Mouse (Mus musculus): ENCODE data around the gene Cmbl. TPM values are rescaled to one million over a fixed set of nuclear protein-coding genes. Genes with fewer than 3 reads are reported as not detected.

Cmbl gene
- polyA plus RNA-seq, 1 experiment, result 86.8 TPM

DNA sequence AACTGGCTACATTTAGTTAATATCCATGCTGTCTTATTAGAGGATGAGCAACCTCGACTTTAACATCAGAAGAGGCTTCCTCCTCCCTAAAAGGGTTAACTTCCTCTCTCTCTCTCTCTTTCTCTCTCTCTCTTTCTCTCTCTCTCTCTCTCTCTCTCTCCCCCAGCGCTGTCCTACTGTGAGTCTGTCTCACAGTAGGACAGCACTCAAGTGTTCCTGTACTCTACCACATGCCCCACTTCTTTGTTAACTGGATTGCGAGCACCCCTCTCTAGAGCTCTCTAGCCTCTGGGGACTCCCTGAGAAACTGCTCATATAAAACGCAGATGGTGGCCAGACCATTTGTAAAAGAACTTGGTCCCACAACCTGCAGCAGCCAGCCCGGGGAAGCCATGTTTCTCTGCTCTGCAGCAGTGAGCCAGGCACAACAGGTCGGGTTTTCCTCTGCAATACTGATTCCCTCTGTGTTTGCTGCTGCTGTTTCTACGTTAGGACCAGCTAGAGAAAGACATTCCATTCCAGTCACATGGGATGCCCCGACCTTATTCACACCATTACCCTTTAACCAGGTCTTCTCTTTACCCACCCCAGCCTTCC lies 29.8 kb upstream of the Cmbl start:
- no peak overlapping the region for H3K27ac ChIP-seq (replicated peaks; ENCODE audit: low read depth, low read length)
- no peaks in the 10 kb centered on the region for H3K4me1 ChIP-seq (ENCODE audit: control insufficient read depth, insufficient read depth, insufficient read length, low read length)
- no peak overlapping the region for H3K4me3 ChIP-seq (ENCODE audit: insufficient read depth, low read depth, low read length)

DNA sequence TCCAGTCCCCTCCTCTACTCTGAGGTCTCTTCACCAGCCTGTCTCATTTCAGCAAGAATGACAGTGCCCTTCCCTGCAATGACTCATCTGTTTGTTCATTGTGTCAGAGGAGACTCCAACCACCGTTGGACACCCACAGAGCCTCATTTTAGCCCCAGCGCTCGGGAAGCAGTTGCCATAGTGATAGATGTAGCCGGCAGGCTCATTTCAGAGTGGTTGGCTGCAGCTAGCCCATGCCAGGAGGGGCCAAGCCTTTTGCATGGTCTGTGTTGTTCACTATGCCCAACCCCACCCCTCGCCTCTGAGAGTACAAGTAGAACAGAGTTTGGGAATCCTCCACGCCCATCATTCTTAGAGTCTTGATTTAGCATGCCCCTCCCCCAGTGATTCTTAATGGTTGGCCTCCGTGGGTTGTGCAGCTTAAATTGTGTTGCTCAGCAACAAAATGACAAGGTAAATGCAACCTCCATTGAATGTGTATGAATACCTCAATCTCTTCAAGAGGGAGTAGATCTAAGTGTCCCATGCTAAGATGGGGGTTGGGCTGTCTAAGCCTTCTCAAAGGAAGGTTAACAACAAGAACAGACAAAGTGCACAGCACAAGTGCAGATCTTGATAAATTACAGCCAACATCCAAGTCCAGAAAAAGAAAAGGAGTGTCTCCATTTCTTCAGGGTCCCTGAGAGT lies 29.0 kb upstream of the Cmbl start:
- Histone ChIP-seq H3K4me3 (ENCODE audit: insufficient read depth, low read depth, low read length) (no peak overlapping the region), H3K4me1 (ENCODE audit: control insufficient read depth, insufficient read depth, insufficient read length, low read length) (peaks cover 2% of the 10 kb centered on the region; the same call in 1 of the 2 replicates), H3K27ac (replicated peaks; ENCODE audit: low read depth, low read length) (no peak overlapping the region)

DNA sequence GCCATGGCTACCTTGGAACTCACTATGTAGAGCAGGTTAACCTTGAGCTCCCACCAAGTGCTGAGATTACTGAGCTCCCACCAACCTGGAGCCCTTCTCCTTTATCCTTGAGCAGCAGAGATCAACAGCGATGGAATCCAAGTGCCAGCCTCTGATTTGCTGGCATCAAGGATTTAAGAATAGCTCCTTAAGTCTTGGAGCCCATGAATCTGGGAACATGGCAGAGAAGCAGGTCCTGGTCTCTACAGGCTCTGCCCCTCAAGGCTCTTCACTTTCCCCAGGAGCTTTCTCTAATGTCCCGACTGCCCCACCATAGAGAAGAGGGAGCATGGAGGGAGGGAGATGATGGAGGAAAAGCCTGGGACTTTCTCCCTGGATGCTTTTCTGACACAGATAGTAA lies 27.5 kb upstream of the Cmbl start:
- no peak overlapping the region for H3K4me3 ChIP-seq (ENCODE audit: insufficient read depth, low read depth, low read length)
- peaks cover 2% of the 10 kb centered on the region; the same call in 1 of the 2 replicates for H3K4me1 ChIP-seq (ENCODE audit: control insufficient read depth, insufficient read depth, insufficient read length, low read length)
- H3K27ac ChIP-seq (replicated peaks; ENCODE audit: low read depth, low read length), result no peak overlapping the region

DNA sequence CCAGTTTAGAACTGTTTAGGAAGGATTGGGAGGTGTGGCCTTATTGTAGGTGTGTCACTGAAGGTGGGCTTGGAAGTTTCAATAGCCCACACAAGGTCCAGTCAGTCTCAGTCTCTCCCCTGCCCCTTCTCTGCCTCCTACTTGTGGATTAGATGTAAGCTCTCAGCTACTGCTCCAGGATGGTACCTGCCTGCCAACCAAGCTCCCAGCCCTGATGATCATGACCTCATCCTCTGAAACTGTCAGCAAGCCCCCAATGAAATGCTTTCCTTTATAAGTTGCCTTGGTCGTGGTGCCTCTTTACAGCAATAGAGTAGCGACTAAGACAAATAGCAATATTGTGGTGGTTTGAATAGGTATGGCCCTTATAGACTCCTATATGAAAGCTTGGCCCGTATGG lies 26.8 kb upstream of the Cmbl start:
- H3K27ac ChIP-seq (replicated peaks; ENCODE audit: low read depth, low read length), result no peak overlapping the region
- H3K4me1 ChIP-seq (ENCODE audit: control insufficient read depth, insufficient read depth, insufficient read length, low read length), result peaks cover 2% of the 10 kb centered on the region; the same call in 1 of the 2 replicates
- no peak overlapping the region for H3K4me3 ChIP-seq (ENCODE audit: insufficient read depth, low read depth, low read length)

DNA sequence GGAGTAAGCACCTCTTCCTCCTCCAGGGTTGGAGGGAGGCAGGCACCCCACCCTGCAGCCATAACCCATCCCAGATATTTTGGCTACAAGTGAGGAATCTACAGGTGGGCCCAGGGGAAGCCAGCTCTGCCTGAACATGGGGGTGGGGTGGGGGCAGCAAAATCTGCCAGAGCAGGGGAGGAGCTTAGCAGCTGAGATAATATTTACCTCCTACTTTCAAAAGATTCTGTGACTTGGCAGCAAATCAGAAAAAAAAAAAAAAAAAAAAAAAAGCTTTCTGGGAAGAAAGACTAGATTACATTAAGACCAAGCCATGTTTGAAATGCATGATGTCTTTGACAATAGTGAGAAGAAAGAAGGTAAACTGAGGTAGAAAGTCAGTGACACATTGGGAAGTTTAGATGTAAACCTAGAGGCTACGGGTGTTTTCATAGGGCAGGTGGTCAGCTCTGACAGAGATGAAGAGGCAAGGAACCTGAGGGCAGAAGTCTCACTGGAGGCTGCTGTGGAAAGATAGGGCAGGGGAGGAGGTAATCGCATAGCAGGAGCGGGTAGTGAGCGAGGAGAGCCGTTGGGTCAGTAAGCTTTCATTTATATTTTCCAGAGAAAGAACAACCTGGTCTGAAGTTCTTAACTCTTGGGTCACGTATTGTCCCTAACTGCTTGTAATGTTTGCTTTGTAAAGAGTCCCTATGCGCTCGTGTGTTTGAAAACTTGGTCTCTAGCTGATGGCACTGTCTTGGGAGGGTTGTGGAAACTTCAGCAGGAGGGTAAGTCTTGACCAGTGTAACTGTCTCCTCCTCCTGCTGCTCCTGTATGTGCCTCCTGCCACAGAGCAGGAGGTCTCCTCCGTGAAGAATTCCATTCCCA lies 25.3 kb upstream of the Cmbl start:
- Histone ChIP-seq H3K4me3 (ENCODE audit: insufficient read depth, low read depth, low read length) (no peak overlapping the region), H3K27ac (replicated peaks; ENCODE audit: low read depth, low read length) (no peak overlapping the region), H3K4me1 (ENCODE audit: control insufficient read depth, insufficient read depth, insufficient read length, low read length) (peaks cover 2% of the 10 kb centered on the region; the same call in 1 of the 2 replicates)

DNA sequence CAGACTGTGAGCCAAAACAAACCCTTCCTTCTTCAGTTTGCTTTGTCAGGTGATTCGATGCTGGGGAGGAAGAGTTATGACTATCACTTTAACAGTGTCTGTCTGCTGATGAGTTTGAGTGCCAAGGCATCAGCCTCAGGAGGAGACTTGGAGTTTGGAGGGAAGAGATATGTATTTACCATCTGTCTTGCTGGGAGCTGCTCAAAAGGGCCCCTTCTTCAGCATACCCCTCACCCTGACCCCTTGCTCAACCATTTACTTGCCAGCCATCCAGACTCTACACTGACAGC lies 24.7 kb upstream of the Cmbl start:
- Histone ChIP-seq H3K27ac (replicated peaks; ENCODE audit: low read depth, low read length) (no peak overlapping the region), H3K4me3 (ENCODE audit: insufficient read depth, low read depth, low read length) (no peak overlapping the region), H3K4me1 (ENCODE audit: control insufficient read depth, insufficient read depth, insufficient read length, low read length) (peaks cover 2% of the 10 kb centered on the region; the same call in 1 of the 2 replicates)

DNA sequence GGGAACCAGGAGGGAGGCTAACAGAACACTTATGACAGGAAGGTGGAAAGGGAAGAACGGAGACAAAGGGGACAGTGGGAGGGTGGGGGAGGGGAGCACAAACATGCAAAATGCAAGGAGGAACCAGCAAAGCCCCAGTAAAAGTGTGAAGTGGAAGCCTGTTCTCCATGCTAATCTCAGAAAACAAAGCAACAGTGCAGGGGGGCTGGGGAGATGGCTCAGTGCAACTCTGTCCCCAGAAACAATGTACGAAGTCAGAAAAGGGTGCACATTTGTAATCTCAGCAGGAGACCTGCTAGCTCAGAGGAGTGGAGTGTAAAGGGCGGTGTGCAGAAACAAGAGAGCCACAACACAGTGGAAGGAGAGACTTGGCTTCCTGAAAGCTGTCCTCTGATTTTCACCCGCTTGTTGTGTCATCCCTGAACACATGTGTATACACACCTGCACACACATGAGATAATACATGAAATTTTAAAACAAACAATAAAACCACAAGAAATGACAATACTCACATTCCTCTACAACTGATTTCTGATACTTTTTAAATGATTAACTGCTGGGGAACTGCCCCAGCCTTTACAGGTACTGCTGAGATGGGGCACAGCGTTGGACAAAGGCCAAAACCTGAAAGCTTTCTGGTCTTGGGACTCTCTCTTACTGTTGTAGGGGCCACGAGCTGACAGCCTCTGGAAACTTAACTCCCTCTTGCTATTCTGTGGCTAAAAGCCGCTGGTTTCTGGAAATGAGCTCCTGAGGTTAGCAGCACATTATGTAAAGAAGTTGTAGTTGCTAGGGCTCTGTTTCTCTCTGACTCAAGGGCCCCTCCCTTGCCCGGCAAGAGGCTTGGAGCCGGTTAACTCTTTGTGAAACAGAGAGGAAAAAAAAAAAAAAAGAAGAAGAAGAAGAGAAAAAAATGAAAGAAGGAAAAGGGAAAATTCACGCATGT lies 22.9 kb upstream of the Cmbl start:
- peaks cover 2% of the 10 kb centered on the region; the same call in 1 of the 2 replicates for H3K4me1 ChIP-seq (ENCODE audit: control insufficient read depth, insufficient read depth, insufficient read length, low read length)
- no peak overlapping the region for H3K27ac ChIP-seq (replicated peaks; ENCODE audit: low read depth, low read length)
- H3K4me3 ChIP-seq (ENCODE audit: insufficient read depth, low read depth, low read length), result no peak overlapping the region

DNA sequence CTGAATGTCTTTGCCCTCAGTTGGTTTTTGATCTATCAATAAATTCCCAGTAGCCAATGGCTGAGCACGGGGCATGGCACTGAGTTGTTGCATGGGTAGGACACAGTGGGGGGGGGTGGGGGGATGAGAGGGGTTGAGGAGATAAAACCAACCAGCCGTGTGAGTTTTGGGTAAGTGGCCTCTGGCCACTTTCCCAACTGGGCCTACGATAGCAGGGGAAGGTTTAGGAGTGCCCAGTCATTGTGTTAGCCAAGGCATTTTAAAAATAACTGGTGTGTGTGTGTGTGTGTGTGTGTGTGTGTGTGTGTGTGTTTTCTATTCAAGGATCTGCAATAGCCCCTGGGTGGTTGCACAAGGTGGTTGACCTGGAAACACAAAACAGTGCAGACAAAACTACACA lies 21.9 kb upstream of the Cmbl start:
- Histone ChIP-seq H3K4me3 (ENCODE audit: insufficient read depth, low read depth, low read length) (no peak overlapping the region), H3K27ac (replicated peaks; ENCODE audit: low read depth, low read length) (no peak overlapping the region), H3K4me1 (ENCODE audit: control insufficient read depth, insufficient read depth, insufficient read length, low read length) (peaks cover 2% of the 10 kb centered on the region; the same call in 1 of the 2 replicates)

DNA sequence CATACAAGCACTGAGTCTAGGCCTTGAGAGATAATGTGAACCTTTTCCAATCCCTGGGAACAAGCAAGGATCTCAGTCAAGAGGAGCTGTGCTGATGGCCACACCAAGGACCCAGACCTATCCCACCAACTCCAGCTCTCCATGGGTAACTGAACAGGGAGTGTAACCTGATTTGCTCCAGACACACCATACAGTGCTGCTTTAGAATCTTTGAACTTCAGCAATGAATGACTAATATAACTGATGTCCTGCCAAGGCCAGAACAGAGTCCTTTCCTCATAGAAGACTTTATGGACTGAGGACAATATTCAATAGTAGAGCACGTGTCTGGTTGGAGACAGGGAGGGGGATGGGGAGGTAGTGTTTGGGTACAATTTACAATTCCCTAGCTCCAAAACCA lies 20.1 kb upstream of the Cmbl start:
- Histone ChIP-seq H3K4me1 (ENCODE audit: control insufficient read depth, insufficient read depth, insufficient read length, low read length) (peaks cover 2% of the 10 kb centered on the region; the same call in 1 of the 2 replicates), H3K27ac (replicated peaks; ENCODE audit: low read depth, low read length) (no peak overlapping the region)

DNA sequence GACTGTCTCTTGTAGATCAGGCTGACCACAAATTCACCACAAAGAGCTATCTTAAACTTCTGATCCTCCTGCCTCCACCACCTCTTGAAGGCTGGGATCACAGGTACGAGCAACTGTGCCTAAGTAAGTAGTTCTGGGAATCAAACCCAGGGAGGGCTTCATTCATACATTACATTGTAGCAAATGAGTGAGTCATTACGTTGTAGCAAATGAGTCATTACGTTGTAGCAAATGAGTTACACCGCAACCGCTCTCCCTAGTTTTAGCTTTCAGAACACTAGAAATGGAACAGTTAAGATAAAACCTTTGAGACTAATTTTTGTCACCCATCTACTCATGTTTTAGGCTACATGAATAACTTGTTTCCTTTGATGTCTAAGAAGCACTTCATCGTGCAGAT lies 18.9 kb upstream of the Cmbl start:
- H3K27ac ChIP-seq (replicated peaks; ENCODE audit: low read depth, low read length), result no peak overlapping the region
- H3K4me3 ChIP-seq (ENCODE audit: insufficient read depth, low read depth, low read length), result no peak overlapping the region
- H3K4me1 ChIP-seq (ENCODE audit: control insufficient read depth, insufficient read depth, insufficient read length, low read length), result no peaks in the 10 kb centered on the region

More for the DNA sequence above, 20.1 kb upstream of the Cmbl start:
- no peak overlapping the region for H3K4me3 ChIP-seq (ENCODE audit: insufficient read depth, low read depth, low read length)

DNA sequence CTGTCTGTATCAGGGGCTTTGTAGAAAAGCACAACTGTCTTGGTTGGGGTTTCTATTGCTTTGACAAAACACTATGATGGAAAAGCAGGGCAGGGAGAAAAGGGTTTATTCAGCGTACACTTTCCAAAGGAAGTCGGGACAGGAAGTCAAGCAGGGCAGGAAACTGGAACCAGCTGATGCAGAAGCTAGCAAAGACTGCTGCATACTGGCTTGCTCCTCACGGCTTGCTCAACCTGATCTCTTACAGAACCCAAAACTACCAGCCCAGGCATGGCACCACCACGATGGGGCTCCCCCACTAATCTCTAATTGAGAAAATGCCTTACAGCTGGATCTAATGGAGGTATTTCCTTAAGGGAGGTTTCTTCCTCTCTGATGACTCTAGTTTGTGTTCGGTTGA lies 17.8 kb upstream of the Cmbl start:
- Histone ChIP-seq H3K27ac (replicated peaks; ENCODE audit: low read depth, low read length) (no peak overlapping the region), H3K4me3 (ENCODE audit: insufficient read depth, low read depth, low read length) (no peak overlapping the region), H3K4me1 (ENCODE audit: control insufficient read depth, insufficient read depth, insufficient read length, low read length) (no peaks in the 10 kb centered on the region)

DNA sequence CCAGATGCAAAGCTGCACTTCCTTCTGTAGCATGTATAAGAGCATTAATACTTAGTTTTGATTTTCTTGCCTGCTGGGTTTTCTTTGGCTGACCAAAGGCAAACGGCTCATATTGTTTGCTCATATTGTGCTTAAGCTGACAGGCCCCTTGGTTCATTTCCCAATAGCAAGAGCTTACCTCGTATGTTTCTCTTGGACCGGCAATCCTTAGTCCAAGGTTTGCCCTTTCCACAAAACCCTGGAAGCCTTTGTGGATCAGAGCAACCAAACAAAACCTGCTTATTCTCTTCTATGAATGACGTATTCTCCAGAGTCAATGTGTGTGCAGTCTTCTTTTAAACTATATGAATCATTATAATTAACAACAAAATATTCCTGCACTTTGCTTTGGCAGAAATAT lies 14.8 kb upstream of the Cmbl start:
- Histone ChIP-seq H3K4me1 (ENCODE audit: control insufficient read depth, insufficient read depth, insufficient read length, low read length) (no peaks in the 10 kb centered on the region), H3K27ac (replicated peaks; ENCODE audit: low read depth, low read length) (no peak overlapping the region), H3K4me3 (ENCODE audit: insufficient read depth, low read depth, low read length) (no peak overlapping the region)

DNA sequence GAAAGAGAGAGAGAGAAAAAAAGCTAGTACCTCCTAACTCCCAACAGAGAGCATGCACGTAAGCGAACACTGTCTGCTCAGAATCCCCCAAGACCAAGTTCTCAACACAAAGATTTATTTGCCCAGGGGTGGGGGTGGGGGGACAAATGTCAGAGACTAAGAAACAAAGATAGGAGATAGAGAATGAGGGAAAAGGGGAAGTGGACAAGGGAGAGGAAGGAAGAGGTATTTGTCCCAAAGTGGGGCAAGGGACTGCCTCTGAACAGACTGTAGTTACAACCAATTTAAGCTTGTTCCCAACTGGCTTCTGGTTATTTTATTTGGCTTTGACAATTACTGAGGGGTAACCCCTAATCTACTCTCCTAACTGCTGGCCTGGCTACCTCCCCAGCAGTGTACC lies 10.3 kb upstream of the Cmbl start:
- no peaks in the 10 kb centered on the region for H3K4me1 ChIP-seq (ENCODE audit: control insufficient read depth, insufficient read depth, insufficient read length, low read length)
- H3K27ac ChIP-seq (replicated peaks; ENCODE audit: low read depth, low read length), result no peak overlapping the region
- H3K4me3 ChIP-seq (ENCODE audit: insufficient read depth, low read depth, low read length), result no peak overlapping the region

DNA sequence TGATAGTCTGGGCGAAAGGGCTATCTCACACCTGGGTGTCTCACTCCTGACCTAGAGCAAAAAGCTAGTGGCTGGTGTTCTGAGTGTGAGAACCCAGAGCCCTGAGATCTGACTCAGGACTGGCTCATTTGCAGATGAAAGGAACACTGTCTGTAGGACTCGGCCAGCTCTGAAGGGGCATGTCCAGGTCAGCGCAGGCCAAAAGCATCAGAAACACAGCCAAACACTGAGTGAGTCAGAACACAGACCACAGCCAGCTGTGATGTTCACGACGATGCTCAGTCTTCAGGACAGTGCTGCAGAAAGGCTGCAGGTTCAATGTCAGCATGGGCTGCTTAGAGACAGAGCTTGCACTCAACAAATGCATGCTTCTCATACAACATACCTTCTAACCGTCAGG lies 3.8 kb upstream of the Cmbl start:
- H3K27ac ChIP-seq (replicated peaks; ENCODE audit: low read depth, low read length), result no peak overlapping the region
- no peaks in the 10 kb centered on the region for H3K4me1 ChIP-seq (ENCODE audit: control insufficient read depth, insufficient read depth, insufficient read length, low read length)
- H3K4me3 ChIP-seq (ENCODE audit: insufficient read depth, low read depth, low read length), result no peak overlapping the region

DNA sequence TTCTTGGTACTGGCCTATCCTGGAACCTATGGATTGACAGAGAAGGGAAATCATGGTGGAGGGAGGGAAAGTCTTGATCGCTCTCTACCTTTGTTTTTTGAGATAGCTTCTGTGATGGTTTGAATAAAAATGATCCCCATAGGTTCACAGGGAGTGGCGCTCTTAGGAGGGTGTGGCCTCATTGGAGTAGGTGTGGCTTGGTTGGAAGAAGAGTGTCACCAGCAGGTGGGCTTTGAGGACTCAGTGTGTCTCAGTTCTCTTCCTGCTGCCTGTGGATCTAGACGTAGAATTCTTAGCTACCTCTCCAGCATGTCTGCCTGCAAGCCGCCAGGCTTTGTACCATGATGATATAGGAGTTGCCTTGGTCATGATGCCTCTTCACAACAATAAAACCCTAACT lies 3.2 kb upstream of the Cmbl start:
- no peaks in the 10 kb centered on the region for H3K4me1 ChIP-seq (ENCODE audit: control insufficient read depth, insufficient read depth, insufficient read length, low read length)
- no peak overlapping the region for H3K4me3 ChIP-seq (ENCODE audit: insufficient read depth, low read depth, low read length)
- no peak overlapping the region for H3K27ac ChIP-seq (replicated peaks; ENCODE audit: low read depth, low read length)

Measured in brown adipose tissue, adult 24 weeks (tissue).